Mouse (Mus musculus): Measurements from ENCODE around the gene Lrp8. TPM values are rescaled to one million over a fixed set of nuclear protein-coding genes. Genes with fewer than 3 reads are reported as not detected.

Lrp8 gene
- polyA plus RNA-seq, 1 experiment from 2014 or later, result 0.56 TPM

DNA sequence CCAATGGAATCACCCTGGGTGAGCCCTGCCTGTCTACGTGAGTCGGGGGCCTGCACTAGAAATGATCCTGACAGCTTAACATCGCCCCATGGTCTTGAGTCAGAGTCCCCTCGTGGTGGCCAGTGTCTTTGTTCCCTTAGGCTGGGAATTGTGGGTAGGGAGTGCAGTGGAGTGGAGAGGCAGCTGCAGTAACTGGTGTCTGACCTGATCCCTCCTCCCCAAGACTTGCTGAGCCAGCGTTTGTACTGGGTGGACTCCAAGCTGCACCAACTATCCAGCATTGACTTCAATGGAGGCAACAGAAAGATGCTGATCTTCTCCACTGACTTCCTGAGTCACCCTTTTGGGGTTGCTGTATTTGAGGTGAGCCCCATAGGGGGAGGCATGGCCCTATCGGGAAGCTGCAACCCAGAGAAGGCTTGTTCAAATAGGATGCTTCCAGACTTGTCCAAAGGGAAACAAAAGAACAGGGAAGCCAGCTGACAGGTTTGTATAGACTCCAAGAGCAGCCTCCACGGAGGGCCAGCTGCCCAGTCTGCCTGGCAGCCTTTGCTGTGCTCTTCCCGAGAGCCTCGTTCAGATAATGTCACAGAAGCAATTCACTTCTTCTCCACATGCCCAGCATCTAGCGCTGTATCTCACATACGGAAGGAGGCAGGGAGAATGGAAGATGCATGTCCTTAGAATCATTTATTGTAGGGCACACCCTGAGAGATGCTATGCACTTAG, 55.1 kb downstream of the Lrp8 start:
- Histone ChIP-seq H3K4me2 (replicated peaks; ENCODE audit: low read depth, low read length) (no peak overlapping the region), H3K27ac (ENCODE audit: low read length) (no peak overlapping the region), H3K27me3 (replicated peaks; ENCODE audit: insufficient read depth, low read length) (no peaks in the 10 kb centered on the region), H3K36me3 (ENCODE audit: insufficient read depth, low read length) (no peaks in the 10 kb centered on the region), H3K9me3 (ENCODE audit: low read length) (no peaks in the 10 kb centered on the region), H3K4me3 (ENCODE audit: low read depth, low read length) (no peak overlapping the region), H3K4me1 (ENCODE audit: insufficient read depth, low read depth, low read length) (no peaks in the 10 kb centered on the region), H3K9ac (replicated peaks; ENCODE audit: low read depth) (no peak overlapping the region)
- 0 out of 2 replicates have a peak, but pooled peaks have one; percentile 16 for TF ChIP-seq CTCF (IDR thresholded peaks at IDR 0.05)
- no peak for TF ChIP-seq EP300 (IDR thresholded peaks at IDR 0.05)
- 67% methylated on average over 11 of the region's 11 CpGs for WGBS
- DNase-seq (ENCODE audit: low spot score) (no peak), ATAC-seq (no peak)

GRCm38 (mm10) chr4:107858995-107859394, 56.9 kb downstream of the Lrp8 start:
- Histone ChIP-seq H3K9ac (replicated peaks; ENCODE audit: low read depth) (no peak overlapping the region), H3K9me3 (ENCODE audit: low read length) (no peaks in the 10 kb centered on the region), H3K4me1 (ENCODE audit: insufficient read depth, low read depth, low read length) (no peaks in the 10 kb centered on the region), H3K4me2 (replicated peaks; ENCODE audit: low read depth, low read length) (no peak overlapping the region), H3K4me3 (ENCODE audit: low read depth, low read length) (no peak overlapping the region), H3K27me3 (replicated peaks; ENCODE audit: insufficient read depth, low read length) (no peaks in the 10 kb centered on the region), H3K27ac (ENCODE audit: low read length) (no peak overlapping the region), H3K36me3 (ENCODE audit: insufficient read depth, low read length) (no peaks in the 10 kb centered on the region)
- 84% methylated on average over 7 of the region's 7 CpGs for WGBS
- DNase-seq (ENCODE audit: low spot score), result no peak
- TF ChIP-seq CTCF (IDR thresholded peaks at IDR 0.05), result no peak
- TF ChIP-seq EP300 (IDR thresholded peaks at IDR 0.05), result no peak
- ATAC-seq, result no peak

GRCm38 (mm10) chr4:107864866-107865265, 62.8 kb downstream of the Lrp8 start:
- Histone ChIP-seq H3K9me3 (ENCODE audit: low read length) (no peaks in the 10 kb centered on the region), H3K27me3 (replicated peaks; ENCODE audit: insufficient read depth, low read length) (no peaks in the 10 kb centered on the region), H3K36me3 (ENCODE audit: insufficient read depth, low read length) (no peaks in the 10 kb centered on the region), H3K4me1 (ENCODE audit: insufficient read depth, low read depth, low read length) (no peaks in the 10 kb centered on the region), H3K4me2 (replicated peaks; ENCODE audit: low read depth, low read length) (no peak overlapping the region), H3K4me3 (ENCODE audit: low read depth, low read length) (no peak overlapping the region), H3K27ac (ENCODE audit: low read length) (no peak overlapping the region), H3K9ac (replicated peaks; ENCODE audit: low read depth) (no peak overlapping the region)
- WGBS, result 81% methylated on average over 4 of the region's 4 CpGs
- ATAC-seq (no peak), DNase-seq (ENCODE audit: low spot score) (no peak)
- TF ChIP-seq CTCF (IDR thresholded peaks at IDR 0.05) (no peak), EP300 (IDR thresholded peaks at IDR 0.05) (no peak)

DNA sequence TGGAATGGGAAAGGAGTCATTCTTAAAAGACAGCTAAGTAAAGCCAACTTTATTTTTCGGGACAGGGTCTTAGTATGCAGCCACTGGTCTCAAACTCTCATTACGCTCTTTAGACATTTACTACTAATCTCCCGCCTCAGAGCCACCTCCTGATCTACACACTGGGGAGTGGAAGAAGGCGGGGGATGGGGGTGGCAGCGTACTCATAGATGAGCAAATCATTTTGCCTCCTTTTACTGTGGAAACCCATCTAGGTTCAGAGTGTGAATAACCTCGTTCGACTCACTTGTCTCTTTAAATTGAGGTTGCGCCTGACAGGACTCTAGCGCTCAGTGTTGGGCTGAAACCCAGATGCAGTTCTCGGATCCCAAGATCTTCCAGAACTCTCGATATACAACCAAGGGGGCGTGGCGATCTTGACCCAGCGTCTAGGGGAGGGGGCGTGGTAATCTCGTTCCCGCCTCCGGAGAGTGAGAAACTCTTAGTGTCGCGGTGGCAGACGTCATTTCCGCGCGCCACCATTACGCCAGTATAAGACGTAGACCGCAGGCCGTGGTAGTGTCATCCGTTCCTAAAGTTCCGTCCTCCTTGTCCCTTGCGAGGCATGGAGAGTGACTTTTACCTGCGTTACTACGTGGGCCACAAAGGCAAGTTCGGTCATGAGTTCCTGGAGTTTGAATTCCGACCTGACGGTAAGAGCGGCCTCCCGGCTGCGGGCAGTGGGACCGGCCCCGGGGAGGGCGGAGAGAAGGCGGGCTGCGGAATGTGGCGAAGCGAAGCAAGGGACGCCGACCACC, 77.4 kb downstream of the Lrp8 start, which contains the start of gene Magoh:
Gene Magoh, plus strand, starts transcription at position 502 of the 797 bp plus-strand sequence.
- H3K27ac ChIP-seq (ENCODE audit: low read length), result peak within 1 kb of the TSS; percentile 84
- TF ChIP-seq EP300 (IDR thresholded peaks at IDR 0.05) (no peak), CTCF (IDR thresholded peaks at IDR 0.05) (no peak)
- no peaks in the 10 kb centered on the region for H3K9me3 ChIP-seq (ENCODE audit: low read length)
- peak within 1 kb of the TSS; percentile 67 for H3K4me2 ChIP-seq (replicated peaks; ENCODE audit: low read depth, low read length)
- DNase-seq (ENCODE audit: low spot score) (peak; percentile 98), ATAC-seq (peak; percentile 99)
- 0 out of 2 replicates have a peak, but pooled peaks cover 6% of the 10 kb centered on the region for H3K4me1 ChIP-seq (ENCODE audit: insufficient read depth, low read depth, low read length)
- 3% methylated on average over 48 of the region's 48 CpGs for WGBS
- peak within 1 kb of the TSS; percentile 84 for H3K4me3 ChIP-seq (ENCODE audit: low read depth, low read length)
- H3K9ac ChIP-seq (replicated peaks; ENCODE audit: low read depth), result peak within 1 kb of the TSS; percentile 91
- peaks cover 11% of the 10 kb centered on the region for H3K36me3 ChIP-seq (ENCODE audit: insufficient read depth, low read length)
- no peaks in the 10 kb centered on the region for H3K27me3 ChIP-seq (replicated peaks; ENCODE audit: insufficient read depth, low read length)

- peaks cover 21% of the 10 kb centered on the region for H3K36me3 ChIP-seq (ENCODE audit: insufficient read depth, low read length)
- 87% methylated on average over 1 of the region's 1 CpGs for WGBS
- 0 out of 2 replicates have a peak, but pooled peaks cover 6% of the 10 kb centered on the region for H3K4me1 ChIP-seq (ENCODE audit: insufficient read depth, low read depth, low read length)
Observed at GRCm38 (mm10) chr4:107881631-107882030, 79.6 kb downstream of the Lrp8 start.

GRCm38 (mm10) chr4:107886371-107886770, 84.3 kb downstream of the Lrp8 start:
- no peak for TF ChIP-seq EP300 (IDR thresholded peaks at IDR 0.05)
- TF ChIP-seq CTCF (IDR thresholded peaks at IDR 0.05), result no peak
- H3K36me3 ChIP-seq (ENCODE audit: insufficient read depth, low read length), result peaks cover 21% of the 10 kb centered on the region
- no peak overlapping the region for H3K27ac ChIP-seq (ENCODE audit: low read length)
- no peak for ATAC-seq
- no peaks in the 10 kb centered on the region; the same call in 1 of the 2 replicates for H3K4me1 ChIP-seq (ENCODE audit: insufficient read depth, low read depth, low read length)
- H3K4me3 ChIP-seq (ENCODE audit: low read depth, low read length), result no peak overlapping the region
- DNase-seq (ENCODE audit: low spot score), result no peak
- no peaks in the 10 kb centered on the region for H3K27me3 ChIP-seq (replicated peaks; ENCODE audit: insufficient read depth, low read length)
- no peak overlapping the region for H3K9ac ChIP-seq (replicated peaks; ENCODE audit: low read depth)
- H3K9me3 ChIP-seq (ENCODE audit: low read length), result no peaks in the 10 kb centered on the region
- H3K4me2 ChIP-seq (replicated peaks; ENCODE audit: low read depth, low read length), result no peak overlapping the region
- WGBS, result 79% methylated on average over 7 of the region's 7 CpGs

More at GRCm38 (mm10) chr4:107881631-107882030, 79.6 kb downstream of the Lrp8 start:
- TF ChIP-seq CTCF (IDR thresholded peaks at IDR 0.05), result no peak
- no peak for TF ChIP-seq EP300 (IDR thresholded peaks at IDR 0.05)
- no peak overlapping the region for H3K4me3 ChIP-seq (ENCODE audit: low read depth, low read length)
- no peak overlapping the region for H3K4me2 ChIP-seq (replicated peaks; ENCODE audit: low read depth, low read length)
- DNase-seq (ENCODE audit: low spot score) (no peak), ATAC-seq (no peak)
- no peak overlapping the region for H3K9ac ChIP-seq (replicated peaks; ENCODE audit: low read depth)
- H3K9me3 ChIP-seq (ENCODE audit: low read length), result no peaks in the 10 kb centered on the region
- no peaks in the 10 kb centered on the region for H3K27me3 ChIP-seq (replicated peaks; ENCODE audit: insufficient read depth, low read length)
- H3K27ac ChIP-seq (ENCODE audit: low read length), result no peak overlapping the region
